Mouse (Mus musculus): ENCODE results near the gene Card14.

The Card14 gene

GRCm38 (mm10) chr11:119300986-119301385 is 6.6 kb upstream of the Card14 start:
- no peak for DNase-seq (ENCODE audit: low read depth)

- DNase-seq (ENCODE audit: low read depth), result peak; percentile 40
Observed at GRCm38 (mm10) chr11:119304904-119305712, 2.5 kb upstream of the Card14 start.

- DNase-seq (ENCODE audit: low read depth), result no peak
Observed at GRCm38 (mm10) chr11:119306762-119307657, 558 bp upstream of the Card14 start.

- no peak for DNase-seq (ENCODE audit: low read depth)
Observed at GRCm38 (mm10) chr11:119307916-119308315, 348 bp downstream of the Card14 start.

GRCm38 (mm10) chr11:119310621-119311020 is 3.1 kb downstream of the Card14 start:
- DNase-seq (ENCODE audit: low read depth), result no peak

- DNase-seq (ENCODE audit: low read depth), result no peak
Observed at GRCm38 (mm10) chr11:119314252-119314936, 6.8 kb downstream of the Card14 start.

- no peak for DNase-seq (ENCODE audit: low read depth)
Observed at GRCm38 (mm10) chr11:119316720-119317119, 9.2 kb downstream of the Card14 start.

GRCm38 (mm10) chr11:119322521-119322920 is 15.0 kb downstream of the Card14 start:
- DNase-seq (ENCODE audit: low read depth), result no peak

- DNase-seq (ENCODE audit: low read depth), result no peak
Observed at GRCm38 (mm10) chr11:119325068-119325467, 17.5 kb downstream of the Card14 start.

GRCm38 (mm10) chr11:119330592-119330991 is 23.0 kb downstream of the Card14 start:
- no peak for DNase-seq (ENCODE audit: low read depth)

- DNase-seq (ENCODE audit: low read depth), result no peak
Observed at GRCm38 (mm10) chr11:119331970-119332369, 24.4 kb downstream of the Card14 start.

- no peak for DNase-seq (ENCODE audit: low read depth)
Observed at GRCm38 (mm10) chr11:119338271-119339059, 30.9 kb downstream of the Card14 start.

- DNase-seq (ENCODE audit: low read depth), result no peak
Observed at GRCm38 (mm10) chr11:119339179-119339578, 31.6 kb downstream of the Card14 start.

- DNase-seq (ENCODE audit: low read depth), result peak; percentile 71
Observed at GRCm38 (mm10) chr11:119339637-119340036, 32.1 kb downstream of the Card14 start.

- no peak for DNase-seq (ENCODE audit: low read depth)
Observed at GRCm38 (mm10) chr11:119344178-119344577, 36.6 kb downstream of the Card14 start.

GRCm38 (mm10) chr11:119344865-119345264 is 37.3 kb downstream of the Card14 start:
- DNase-seq (ENCODE audit: low read depth), result no peak

GRCm38 (mm10) chr11:119347125-119347524 is 39.6 kb downstream of the Card14 start:
- no peak for DNase-seq (ENCODE audit: low read depth)

- no peak for DNase-seq (ENCODE audit: low read depth)
Observed at GRCm38 (mm10) chr11:119352113-119352512, 44.5 kb downstream of the Card14 start.

- no peak for DNase-seq (ENCODE audit: low read depth)
Observed at GRCm38 (mm10) chr11:119353946-119354345, 46.4 kb downstream of the Card14 start.

GRCm38 (mm10) chr11:119354798-119355442 is 47.4 kb downstream of the Card14 start:
- DNase-seq (ENCODE audit: low read depth), result peak; percentile 63
